Mouse (Mus musculus) pancreas, adult 10 weeks (tissue): ENCODE data around the gene Tapbpl. TPM values are rescaled to one million over a fixed set of nuclear protein-coding genes. Genes with fewer than 3 reads are reported as not detected.

Experiments
- polyA plus RNA-seq: library from polyadenylated mRNA; stranded (reverse); fragments of 350-450 nt; fragmentation: Illumina TruSeq; extraction: RNeasy Lipid Tissue Mini Kit (QIAGEN cat#74804); gene quantifications from one replicate; pipeline ENCODE4 v1.2.3, GENCODE M21; 2015; ENCODE audit warnings: low read depth, low replicate concordance; ENCODE audit not compliant: insufficient read depth

The Tapbpl gene
- polyA plus RNA-seq: 4.7 TPM

DNA sequence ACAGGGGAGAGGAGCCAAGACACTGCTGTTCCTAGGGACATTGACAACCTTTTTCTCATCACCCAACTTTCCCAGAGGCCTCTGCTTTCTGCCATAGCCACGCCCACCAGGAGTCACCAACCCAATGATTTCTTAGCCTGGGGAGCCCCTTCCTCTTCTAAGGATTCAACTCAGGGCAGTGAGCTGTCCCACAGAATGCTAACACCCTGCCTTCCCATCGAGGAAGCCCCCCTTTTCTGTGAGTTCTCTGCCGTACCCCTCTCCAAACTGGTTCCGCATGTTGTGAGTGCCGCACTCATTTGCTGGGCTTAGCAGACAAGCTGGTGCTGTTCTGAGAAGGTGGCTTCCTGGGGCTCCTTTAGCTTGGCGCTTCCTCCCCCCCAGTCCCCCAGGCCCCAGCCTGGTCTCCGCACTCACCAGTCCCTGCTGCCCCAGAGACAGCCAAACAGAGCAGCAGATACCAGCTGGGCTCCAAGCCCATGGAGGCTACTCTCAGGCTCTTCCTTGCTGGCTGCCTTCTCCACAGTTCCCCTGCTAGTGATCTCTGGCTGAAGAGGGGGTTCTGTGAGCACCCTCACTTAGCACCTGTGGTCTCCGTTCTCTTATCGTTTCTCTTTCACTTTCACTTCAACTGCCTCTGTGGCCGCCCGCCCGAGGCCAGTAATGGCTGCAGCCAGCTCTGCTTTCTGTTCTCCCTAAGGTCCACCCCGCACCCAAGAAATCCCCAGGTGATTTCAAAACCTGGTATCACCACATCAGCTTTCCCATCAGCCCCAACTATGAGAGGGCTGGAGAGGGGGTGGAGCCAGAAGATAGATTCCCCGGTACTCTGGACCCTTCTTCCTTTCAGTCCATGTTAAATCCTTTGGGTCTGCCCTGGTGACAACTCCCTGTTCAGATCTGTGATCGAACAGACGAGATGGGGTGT, at the start of gene Tapbpl:
Tapbpl (minus strand) TSS at position 744 of the 928 bp plus-strand sequence.

DNA sequence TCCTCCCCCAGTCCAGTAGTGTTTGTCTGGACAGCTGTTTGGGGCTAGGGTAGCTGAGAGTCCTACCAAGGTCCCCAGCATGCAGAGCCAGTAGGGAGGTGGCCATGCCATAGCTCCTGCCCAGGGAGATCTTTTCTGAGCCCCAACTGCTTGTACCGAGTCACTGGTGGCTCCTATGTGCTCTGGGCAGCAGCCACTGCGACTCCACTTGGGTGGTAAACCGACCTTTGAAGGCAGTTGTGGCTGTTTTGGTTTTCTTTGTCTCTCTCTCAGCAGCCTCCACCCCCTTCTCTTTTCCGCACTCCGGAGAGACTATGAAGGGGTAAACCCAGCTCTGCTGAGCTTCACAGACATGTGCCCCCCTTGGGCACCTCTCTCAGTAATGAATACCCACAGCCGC, 5.1 kb upstream of the Tapbpl start, which contains the start of gene Cd27:
Cd27 (minus strand) TSS at position 229 of the 400 bp plus-strand sequence.

DNA sequence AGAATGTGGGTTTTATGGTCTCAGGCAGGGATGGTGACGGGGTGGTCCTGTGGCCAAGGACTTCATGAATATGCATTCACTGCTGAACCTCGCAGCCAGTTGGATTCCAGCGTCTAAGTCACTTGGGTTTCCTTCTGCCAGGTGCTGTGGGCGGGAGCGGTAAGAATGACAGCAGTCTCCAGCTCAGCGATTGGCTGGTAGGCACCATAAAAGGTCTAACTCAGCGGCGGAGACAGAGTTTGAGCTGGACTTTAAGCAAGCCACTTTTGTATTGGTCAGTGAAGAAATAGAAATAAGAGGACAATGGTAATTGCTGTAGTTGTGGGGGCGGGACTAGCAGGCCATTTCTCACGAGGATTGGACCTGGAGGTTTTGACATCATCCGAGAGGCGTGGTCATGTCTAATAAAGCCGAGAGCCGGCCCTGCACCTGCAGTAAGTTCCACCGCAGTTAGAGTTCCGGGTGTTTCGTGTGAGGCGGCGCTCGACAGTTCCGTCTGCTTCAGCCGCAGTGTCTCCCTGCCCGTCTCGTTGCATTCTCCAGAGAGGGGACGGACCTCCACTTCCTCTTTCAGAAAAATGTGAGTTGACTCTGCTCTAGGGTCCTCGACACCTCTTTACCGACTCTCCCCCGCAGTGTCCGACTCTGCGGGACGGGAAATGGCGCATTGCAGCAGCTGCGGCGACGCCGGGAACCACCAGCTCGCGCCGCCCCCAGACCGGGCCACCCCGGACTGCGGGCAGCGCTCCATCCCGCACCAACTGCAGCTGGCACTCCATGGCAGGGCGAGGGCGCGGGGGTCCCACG, 16.3 kb downstream of the Tapbpl start, which contains the start of gene Vamp1:
Vamp1 (plus strand) TSS at position 404 of the 807 bp plus-strand sequence.

DNA sequence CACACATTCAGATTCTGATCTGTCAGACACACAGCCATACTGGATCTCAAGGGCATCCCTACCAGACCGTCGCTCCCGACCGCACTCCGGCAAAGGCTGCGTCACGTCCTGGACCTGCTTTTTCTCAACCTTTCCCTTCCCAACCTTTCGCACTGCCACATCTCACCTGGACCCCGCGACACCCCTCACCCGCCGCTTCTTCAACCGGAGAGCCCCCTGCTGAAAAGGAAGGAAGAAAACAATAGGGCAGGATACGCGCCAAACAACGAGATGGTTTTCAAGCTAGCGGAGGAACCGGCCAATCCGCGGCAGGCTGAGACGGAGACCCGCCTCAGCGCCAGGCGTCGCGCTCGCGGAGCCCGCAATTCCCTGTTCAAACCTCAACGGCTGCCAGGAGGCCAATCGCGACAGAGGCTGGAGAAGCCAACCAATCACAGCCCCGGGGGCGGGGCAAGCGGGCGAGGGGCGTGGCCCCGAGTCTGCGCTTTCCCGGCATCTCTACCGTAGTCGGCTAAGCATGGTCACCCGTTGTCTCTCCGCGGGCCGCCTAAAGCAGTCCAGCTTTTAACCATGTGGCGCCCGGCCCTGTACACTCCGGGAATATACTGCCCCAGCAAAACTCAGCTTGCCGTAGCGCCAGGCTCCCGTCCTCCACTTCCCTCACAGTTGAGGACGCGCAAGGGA, 40.2 kb downstream of the Tapbpl start, which contains the start of the genes Ncapd2 and Mrpl51:
Ncapd2 (minus strand) TSS at position 370 of the 684 bp plus-strand sequence.
Mrpl51 (plus strand) TSS at position 470 of the 684 bp plus-strand sequence.

Other genes with a start within 250 kb of the Tapbpl start
- gene Pianp, start 235.2 kb downstream of the Tapbpl start, polyA plus RNA-seq: 2.4 TPM
- 19.0 TPM for gene Zfp384, start 222.7 kb downstream of the Tapbpl start, polyA plus RNA-seq
- 15.3 TPM for gene Ing4, start 192.1 kb downstream of the Tapbpl start, polyA plus RNA-seq
- gene Acrbp, start 182.2 kb downstream of the Tapbpl start, polyA plus RNA-seq: 13.7 TPM
- not detected for gene Lpar5, start 163.9 kb downstream of the Tapbpl start, polyA plus RNA-seq
- gene Chd4, start 135.9 kb downstream of the Tapbpl start, polyA plus RNA-seq: 21.1 TPM
- gene Nop2, start 100.0 kb downstream of the Tapbpl start, polyA plus RNA-seq: 5.7 TPM
- 7.2 TPM for gene Iffo1, start 86.6 kb downstream of the Tapbpl start, polyA plus RNA-seq
- gene Gapdh, start 65.4 kb downstream of the Tapbpl start, polyA plus RNA-seq: 116 TPM
- gene Ncapd2, start 40.2 kb downstream of the Tapbpl start, polyA plus RNA-seq: 11.3 TPM
- gene Mrpl51, start 40.1 kb downstream of the Tapbpl start, polyA plus RNA-seq: 27.0 TPM
- 4.9 TPM for gene Vamp1, start 16.3 kb downstream of the Tapbpl start, polyA plus RNA-seq
- gene Cd27, start 5.2 kb upstream of the Tapbpl start, polyA plus RNA-seq: not detected
- not detected for gene Tuba3a, start 54.2 kb upstream of the Tapbpl start, polyA plus RNA-seq
- 16.2 TPM for gene Ltbr, start 82.0 kb upstream of the Tapbpl start, polyA plus RNA-seq
- 1.4 TPM for gene Scnn1a, start 88.8 kb upstream of the Tapbpl start, polyA plus RNA-seq
- gene Tnfrsf1a, start 117.5 kb upstream of the Tapbpl start, polyA plus RNA-seq: 32.5 TPM
- not detected for gene Plekhg6, start 148.9 kb upstream of the Tapbpl start, polyA plus RNA-seq